Mouse (Mus musculus): ENCODE measurements at regions not wholly inside any gene's neighbourhood (a gene's known extent, or its start where the extent isn't known, plus 50 kb on each side); places are given as distances from the start of the nearest gene placed in this dataset.

DNA sequence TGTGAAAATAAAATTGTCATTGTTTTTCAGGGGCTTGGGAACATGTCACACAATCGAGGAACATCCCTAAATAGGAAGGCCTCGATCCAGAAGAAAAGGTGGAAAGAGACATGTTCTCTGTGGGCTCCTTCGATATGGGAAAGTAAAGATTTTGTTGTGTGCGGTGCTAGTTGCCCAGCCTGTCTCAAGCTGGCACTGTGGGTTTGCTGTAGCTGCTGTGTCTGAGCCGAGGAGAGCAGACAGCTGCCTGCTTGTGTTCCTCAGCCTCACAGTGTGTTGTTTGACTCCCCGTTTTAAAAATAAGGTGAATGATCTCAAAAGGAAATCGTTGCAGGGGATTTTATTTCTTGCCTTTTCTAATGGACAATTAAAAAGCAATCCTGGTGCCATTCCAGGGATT, 64.4 kb upstream of the Zeb2 start:
- no peaks in the 10 kb centered on the region for H3K9me3 ChIP-seq (ENCODE audit: control insufficient read depth)
- no peak overlapping the region for H3K4me2 ChIP-seq (replicated peaks; ENCODE audit: low read depth)
- 0 out of 2 replicates have a peak, but pooled peaks have one; percentile 5 for TF ChIP-seq CTCF (IDR thresholded peaks at IDR 0.05; ENCODE audit: low read depth)
- ATAC-seq: no peak
- H3K27me3 ChIP-seq (replicated peaks; ENCODE audit: control insufficient read depth, insufficient read depth, low read length): no peaks in the 10 kb centered on the region
- no peak overlapping the region for H3K4me3 ChIP-seq (ENCODE audit: low read depth, low read length)
- no peaks in the 10 kb centered on the region for H3K4me1 ChIP-seq (replicated peaks; ENCODE audit: control insufficient read depth, insufficient read depth, low read length)
- H3K9ac ChIP-seq (ENCODE audit: low read depth, low read length): no peak overlapping the region
- no peaks in the 10 kb centered on the region for H3K36me3 ChIP-seq (ENCODE audit: control insufficient read depth, insufficient read depth)
- no peak overlapping the region for H3K27ac ChIP-seq (ENCODE audit: low read depth, low read length)
- WGBS: 74% methylated on average over 7 of the region's 7 CpGs

DNA sequence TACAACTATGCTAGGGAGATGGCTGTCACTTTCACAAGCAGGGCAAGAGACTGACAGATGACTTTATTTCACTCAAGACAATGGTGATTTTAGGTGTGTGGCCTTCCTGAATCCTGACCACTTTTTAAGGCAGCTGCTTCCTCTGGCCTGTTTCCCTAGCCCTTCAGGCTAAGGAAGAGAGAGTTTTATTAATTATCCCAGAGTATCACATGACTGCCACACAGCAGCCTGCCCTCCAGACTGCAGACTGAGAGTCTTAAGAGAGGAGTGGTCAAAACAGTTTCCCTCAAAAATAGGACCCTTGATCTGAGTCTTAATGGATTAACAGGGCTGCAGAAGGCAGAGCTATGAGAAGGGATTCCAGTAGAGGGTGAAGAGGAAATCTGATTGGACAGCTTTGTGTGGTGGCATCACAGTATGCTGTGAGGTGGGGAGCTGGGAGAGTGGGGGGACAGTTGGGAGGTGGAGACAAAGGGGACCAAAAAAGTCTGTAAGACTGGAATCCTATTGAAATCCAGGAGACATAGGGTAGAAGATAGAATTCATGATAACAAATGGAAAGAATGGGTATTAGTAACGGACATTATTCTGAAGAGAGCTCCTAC, 61.8 kb upstream of the Zeb2 start:
- ATAC-seq: no peak
- H3K27me3 ChIP-seq (replicated peaks; ENCODE audit: control insufficient read depth, insufficient read depth, low read length): no peaks in the 10 kb centered on the region
- H3K4me1 ChIP-seq (replicated peaks; ENCODE audit: control insufficient read depth, insufficient read depth, low read length): no peaks in the 10 kb centered on the region
- H3K27ac ChIP-seq (ENCODE audit: low read depth, low read length): no peak overlapping the region
- TF ChIP-seq CTCF (IDR thresholded peaks at IDR 0.05; ENCODE audit: low read depth): no peak
- no peak overlapping the region for H3K4me3 ChIP-seq (ENCODE audit: low read depth, low read length)
- no peaks in the 10 kb centered on the region for H3K36me3 ChIP-seq (ENCODE audit: control insufficient read depth, insufficient read depth)
- 96% methylated on average over 1 of the region's 1 CpGs for WGBS
- H3K4me2 ChIP-seq (replicated peaks; ENCODE audit: low read depth): no peak overlapping the region
- H3K9me3 ChIP-seq (ENCODE audit: control insufficient read depth): 0 out of 2 replicates have a peak, but pooled peaks cover 4% of the 10 kb centered on the region
- no peak overlapping the region for H3K9ac ChIP-seq (ENCODE audit: low read depth, low read length)

DNA sequence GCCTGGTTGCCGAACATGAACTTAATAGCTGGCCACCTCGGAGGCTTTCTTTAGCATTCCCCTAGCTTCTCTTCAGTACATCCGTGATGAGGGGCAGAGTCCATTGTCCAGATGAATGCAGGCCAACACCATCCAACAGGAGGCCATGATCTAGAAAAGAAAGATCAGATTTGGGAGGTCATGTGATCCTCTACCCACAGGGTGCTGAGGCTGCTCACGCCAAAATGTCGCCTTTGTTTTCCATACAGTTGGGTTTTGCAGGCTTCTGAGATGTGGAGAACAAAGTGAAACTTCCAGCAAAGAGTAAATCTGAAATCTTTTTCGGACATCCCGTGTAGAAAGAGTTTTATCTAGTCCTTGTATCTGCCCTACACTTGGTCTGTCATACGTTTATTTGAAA, 55.2 kb upstream of the Zeb2 start:
- H3K4me1 ChIP-seq (replicated peaks; ENCODE audit: control insufficient read depth, insufficient read depth, low read length): no peaks in the 10 kb centered on the region
- no peak for TF ChIP-seq CTCF (IDR thresholded peaks at IDR 0.05; ENCODE audit: low read depth)
- no peak overlapping the region for H3K27ac ChIP-seq (ENCODE audit: low read depth, low read length)
- H3K4me3 ChIP-seq (ENCODE audit: low read depth, low read length): no peak overlapping the region
- H3K4me2 ChIP-seq (replicated peaks; ENCODE audit: low read depth): no peak overlapping the region
- H3K36me3 ChIP-seq (ENCODE audit: control insufficient read depth, insufficient read depth): no peaks in the 10 kb centered on the region
- no peak overlapping the region for H3K9ac ChIP-seq (ENCODE audit: low read depth, low read length)
- WGBS: 88% methylated on average over 8 of the region's 8 CpGs
- no peak for ATAC-seq
- 0 out of 2 replicates have a peak, but pooled peaks cover 4% of the 10 kb centered on the region for H3K9me3 ChIP-seq (ENCODE audit: control insufficient read depth)
- no peaks in the 10 kb centered on the region for H3K27me3 ChIP-seq (replicated peaks; ENCODE audit: control insufficient read depth, insufficient read depth, low read length)

DNA sequence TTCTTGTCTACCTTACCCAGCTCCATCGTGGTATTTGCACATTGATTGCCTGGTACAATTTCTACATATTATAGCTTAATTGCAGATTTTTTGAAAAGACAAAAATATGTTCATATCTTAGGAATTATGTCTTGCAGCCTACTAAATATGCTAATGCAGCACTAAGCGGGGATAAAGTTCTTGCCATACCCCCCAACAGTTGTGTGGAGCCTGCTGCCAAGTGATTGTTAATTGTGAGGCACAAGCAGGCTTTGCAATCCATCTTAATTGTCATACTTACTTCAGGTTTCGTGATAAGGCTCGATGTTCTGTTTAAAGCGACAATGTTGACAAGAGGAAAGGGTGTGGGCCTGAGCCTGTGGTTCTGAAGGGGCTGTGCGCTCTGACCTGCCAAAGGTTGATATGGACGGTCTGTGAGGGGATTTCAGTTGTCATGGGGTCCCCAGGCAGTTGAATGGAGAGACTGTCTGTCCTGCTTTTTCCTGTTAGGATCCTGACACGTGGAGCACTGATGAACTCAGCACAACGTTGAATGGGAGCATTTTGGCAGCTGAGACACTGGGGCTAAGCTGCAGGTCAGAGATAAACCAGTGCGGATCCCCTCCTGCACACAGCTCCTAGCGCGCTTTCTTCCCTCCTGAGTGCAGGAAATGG, 54.5 kb upstream of the Zeb2 start:
- Histone ChIP-seq H3K4me1 (replicated peaks; ENCODE audit: control insufficient read depth, insufficient read depth, low read length) (no peaks in the 10 kb centered on the region), H3K9ac (ENCODE audit: low read depth, low read length) (no peak overlapping the region), H3K9me3 (ENCODE audit: control insufficient read depth) (0 out of 2 replicates have a peak, but pooled peaks cover 4% of the 10 kb centered on the region), H3K36me3 (ENCODE audit: control insufficient read depth, insufficient read depth) (no peaks in the 10 kb centered on the region), H3K27ac (ENCODE audit: low read depth, low read length) (no peak overlapping the region), H3K4me2 (replicated peaks; ENCODE audit: low read depth) (no peak overlapping the region), H3K4me3 (ENCODE audit: low read depth, low read length) (no peak overlapping the region), H3K27me3 (replicated peaks; ENCODE audit: control insufficient read depth, insufficient read depth, low read length) (no peaks in the 10 kb centered on the region)
- no peak for ATAC-seq
- WGBS: 45% methylated on average over 12 of the region's 12 CpGs
- no peak for TF ChIP-seq CTCF (IDR thresholded peaks at IDR 0.05; ENCODE audit: low read depth)

DNA sequence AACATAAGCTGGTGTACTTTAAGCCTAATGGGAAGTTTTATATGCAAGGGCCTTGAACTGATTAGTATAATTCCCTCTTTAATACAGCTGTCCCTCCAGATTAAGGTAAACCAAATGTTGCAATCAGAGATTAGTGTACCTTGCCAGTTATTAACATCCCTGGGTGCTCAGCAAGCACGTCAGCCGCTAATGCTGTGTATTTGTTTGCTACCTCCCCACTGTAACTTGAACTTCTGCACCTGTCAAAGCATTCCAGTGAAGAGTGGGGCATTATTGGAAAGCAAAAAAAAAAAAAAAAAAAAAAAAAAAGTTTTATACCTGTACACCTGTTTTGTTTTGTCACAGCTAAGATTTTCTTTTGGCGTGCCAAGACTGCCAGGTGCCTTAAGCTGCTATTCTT, 53.1 kb upstream of the Zeb2 start:
- Histone ChIP-seq H3K9me3 (ENCODE audit: control insufficient read depth) (0 out of 2 replicates have a peak, but pooled peaks cover 2% of the 10 kb centered on the region), H3K9ac (ENCODE audit: low read depth, low read length) (no peak overlapping the region), H3K27ac (ENCODE audit: low read depth, low read length) (no peak overlapping the region), H3K4me3 (ENCODE audit: low read depth, low read length) (no peak overlapping the region), H3K36me3 (ENCODE audit: control insufficient read depth, insufficient read depth) (no peaks in the 10 kb centered on the region), H3K27me3 (replicated peaks; ENCODE audit: control insufficient read depth, insufficient read depth, low read length) (no peaks in the 10 kb centered on the region), H3K4me2 (replicated peaks; ENCODE audit: low read depth) (no peak overlapping the region), H3K4me1 (replicated peaks; ENCODE audit: control insufficient read depth, insufficient read depth, low read length) (no peaks in the 10 kb centered on the region)
- 79% methylated on average over 3 of the region's 3 CpGs for WGBS
- no peak for ATAC-seq
- TF ChIP-seq CTCF (IDR thresholded peaks at IDR 0.05; ENCODE audit: low read depth): no peak

DNA sequence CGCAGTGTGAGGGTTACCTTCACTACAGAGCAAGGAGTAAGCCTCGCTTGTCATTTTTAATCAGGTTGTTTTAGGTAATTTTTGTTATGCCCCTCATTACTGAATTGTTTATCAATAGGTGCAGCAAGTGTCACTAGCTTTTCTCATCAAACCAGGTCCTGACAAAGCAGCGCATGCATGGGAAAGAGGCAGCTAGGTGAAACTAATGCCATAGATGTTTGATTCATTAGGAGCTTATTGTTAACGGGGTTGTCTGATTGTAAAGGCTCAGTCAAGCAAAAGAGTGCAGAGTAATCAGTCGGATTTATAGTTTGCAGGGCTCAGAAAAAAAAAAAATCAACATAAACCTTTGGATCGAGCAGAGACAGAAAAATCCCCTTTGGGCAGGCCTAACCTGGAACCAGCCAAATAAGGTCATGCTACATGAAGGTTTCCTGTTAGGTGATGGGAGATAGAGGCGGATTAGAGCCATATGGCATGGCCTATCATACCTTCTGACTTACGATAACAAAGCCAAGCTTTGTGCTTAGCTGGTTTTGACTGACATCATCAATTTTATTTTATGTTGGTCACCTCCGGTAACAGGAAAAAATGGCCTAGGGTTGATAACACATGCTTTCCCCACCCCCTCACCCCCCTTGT, 52.4 kb upstream of the Zeb2 start:
- WGBS: 76% methylated on average over 9 of the region's 9 CpGs
- no peak for ATAC-seq

More for the DNA sequence above, 52.4 kb upstream of the Zeb2 start:
- Histone ChIP-seq H3K36me3 (ENCODE audit: control insufficient read depth, insufficient read depth) (no peaks in the 10 kb centered on the region), H3K27me3 (replicated peaks; ENCODE audit: control insufficient read depth, insufficient read depth, low read length) (no peaks in the 10 kb centered on the region), H3K9me3 (ENCODE audit: control insufficient read depth) (no peaks in the 10 kb centered on the region), H3K4me3 (ENCODE audit: low read depth, low read length) (no peak overlapping the region), H3K9ac (ENCODE audit: low read depth, low read length) (no peak overlapping the region), H3K27ac (ENCODE audit: low read depth, low read length) (no peak overlapping the region), H3K4me2 (replicated peaks; ENCODE audit: low read depth) (no peak overlapping the region), H3K4me1 (replicated peaks; ENCODE audit: control insufficient read depth, insufficient read depth, low read length) (no peaks in the 10 kb centered on the region)
- no peak for TF ChIP-seq CTCF (IDR thresholded peaks at IDR 0.05; ENCODE audit: low read depth)
